Mouse (Mus musculus): ENCODE measurements at regions not wholly inside any gene's neighbourhood (a gene's known extent, or its start where the extent isn't known, plus 50 kb on each side); places are given as distances from the start of the nearest gene placed in this dataset.

GRCm38 (mm10) chr13:84345791-84346511, 123.9 kb downstream of the Tmem161b start:
- ATAC-seq (ENCODE audit: low FRiP score), result no peak
- Histone ChIP-seq H3K9ac (replicated peaks) (peak overlapping the region; percentile 50), H3K4me1 (peaks cover 48% of the 10 kb centered on the region), H3K27ac (replicated peaks) (peak overlapping the region; percentile 98), H3K9me3 (replicated peaks) (no peaks in the 10 kb centered on the region), H3K4me3 (replicated peaks) (peak overlapping the region; percentile 25), H3K36me3 (no peaks in the 10 kb centered on the region), H3K27me3 (replicated peaks) (no peaks in the 10 kb centered on the region), H3K4me2 (peak overlapping the region; percentile 76)
- WGBS, result under 1% methylated on average over 30 of the region's 30 CpGs

GRCm38 (mm10) chr13:84346569-84346968, 124.5 kb downstream of the Tmem161b start:
- Histone ChIP-seq H3K4me1 (peaks cover 52% of the 10 kb centered on the region), H3K4me2 (peak overlapping the region; percentile 76)
- 4% methylated on average over 2 of the region's 2 CpGs for WGBS

GRCm38 (mm10) chr13:84347181-84347913, 125.3 kb downstream of the Tmem161b start:
- H3K9ac ChIP-seq (replicated peaks), result peak overlapping the region; percentile 41
- WGBS, result 1% methylated on average over 21 of the region's 21 CpGs
- no peaks in the 10 kb centered on the region for H3K36me3 ChIP-seq
- peak overlapping the region; percentile 76 for H3K4me2 ChIP-seq
- peak; percentile 29 for ATAC-seq (ENCODE audit: low FRiP score)
- H3K27ac ChIP-seq (replicated peaks), result peak overlapping the region; percentile 98
- peak overlapping the region; percentile 50 for H3K4me3 ChIP-seq (replicated peaks)
- no peaks in the 10 kb centered on the region for H3K27me3 ChIP-seq (replicated peaks)
- peaks cover 53% of the 10 kb centered on the region for H3K4me1 ChIP-seq
- H3K9me3 ChIP-seq (replicated peaks), result no peaks in the 10 kb centered on the region

More at GRCm38 (mm10) chr13:84346569-84346968, 124.5 kb downstream of the Tmem161b start:
- Histone ChIP-seq H3K9ac (replicated peaks) (peak overlapping the region; percentile 50), H3K27me3 (replicated peaks) (no peaks in the 10 kb centered on the region), H3K27ac (replicated peaks) (peak overlapping the region; percentile 98), H3K4me3 (replicated peaks) (peak overlapping the region; percentile 25), H3K9me3 (replicated peaks) (no peaks in the 10 kb centered on the region), H3K36me3 (no peaks in the 10 kb centered on the region)
- no peak for ATAC-seq (ENCODE audit: low FRiP score)

- Histone ChIP-seq H3K36me3 (no peaks in the 10 kb centered on the region), H3K4me3 (replicated peaks) (peak overlapping the region; percentile 50), H3K27ac (replicated peaks) (peak overlapping the region; percentile 98), H3K4me1 (peaks cover 53% of the 10 kb centered on the region), H3K9ac (replicated peaks) (peak overlapping the region; percentile 70), H3K9me3 (replicated peaks) (no peaks in the 10 kb centered on the region), H3K27me3 (replicated peaks) (no peaks in the 10 kb centered on the region), H3K4me2 (peak overlapping the region; percentile 76)
- ATAC-seq (ENCODE audit: low FRiP score), result peak; percentile 95
- WGBS, result under 1% methylated on average over 34 of the region's 34 CpGs
Observed at GRCm38 (mm10) chr13:84347914-84348700, 126.0 kb downstream of the Tmem161b start.

- peak overlapping the region; percentile 70 for H3K9ac ChIP-seq (replicated peaks)
Observed at GRCm38 (mm10) chr13:84348701-84348975, 126.5 kb downstream of the Tmem161b start.

GRCm38 (mm10) chr13:84349001-84349720, 127.1 kb downstream of the Tmem161b start:
- H3K4me1 ChIP-seq, result peaks cover 44% of the 10 kb centered on the region
- H3K9me3 ChIP-seq (replicated peaks), result no peaks in the 10 kb centered on the region
- peak overlapping the region; percentile 70 for H3K9ac ChIP-seq (replicated peaks)
- H3K27ac ChIP-seq (replicated peaks), result peak overlapping the region; percentile 98
- WGBS, result under 1% methylated on average over 23 of the region's 23 CpGs
- H3K27me3 ChIP-seq (replicated peaks), result no peaks in the 10 kb centered on the region
- H3K4me2 ChIP-seq, result peak overlapping the region; percentile 76
- peak overlapping the region; percentile 50 for H3K4me3 ChIP-seq (replicated peaks)
- H3K36me3 ChIP-seq, result no peaks in the 10 kb centered on the region
- peak; percentile 32; the same call in 1 of the 2 replicates for ATAC-seq (ENCODE audit: low FRiP score)

More at GRCm38 (mm10) chr13:84348701-84348975, 126.5 kb downstream of the Tmem161b start:
- H3K36me3 ChIP-seq, result no peaks in the 10 kb centered on the region
- no peaks in the 10 kb centered on the region for H3K27me3 ChIP-seq (replicated peaks)
- H3K9me3 ChIP-seq (replicated peaks), result no peaks in the 10 kb centered on the region
- H3K4me2 ChIP-seq, result peak overlapping the region; percentile 76
- ATAC-seq (ENCODE audit: low FRiP score), result peak; percentile 8
- H3K4me3 ChIP-seq (replicated peaks), result peak overlapping the region; percentile 50
- peaks cover 48% of the 10 kb centered on the region for H3K4me1 ChIP-seq
- H3K27ac ChIP-seq (replicated peaks), result peak overlapping the region; percentile 98
- WGBS, result 0% methylated on average over 9 of the region's 9 CpGs

GRCm38 (mm10) chr13:84349721-84350040, 127.6 kb downstream of the Tmem161b start:
- WGBS, result 11% methylated on average over 4 of the region's 4 CpGs
- peaks cover 41% of the 10 kb centered on the region for H3K4me1 ChIP-seq
- H3K27me3 ChIP-seq (replicated peaks), result no peaks in the 10 kb centered on the region
- H3K9me3 ChIP-seq (replicated peaks), result no peaks in the 10 kb centered on the region
- H3K9ac ChIP-seq (replicated peaks), result peak overlapping the region; percentile 70
- peak overlapping the region; percentile 50 for H3K4me3 ChIP-seq (replicated peaks)
- H3K36me3 ChIP-seq, result no peaks in the 10 kb centered on the region
- ATAC-seq (ENCODE audit: low FRiP score), result no peak
- peak overlapping the region; percentile 76 for H3K4me2 ChIP-seq
- H3K27ac ChIP-seq (replicated peaks), result peak overlapping the region; percentile 98

- Histone ChIP-seq H3K4me3 (replicated peaks) (no peak overlapping the region), H3K4me1 (peaks cover 33% of the 10 kb centered on the region), H3K9me3 (replicated peaks) (no peaks in the 10 kb centered on the region), H3K36me3 (no peaks in the 10 kb centered on the region), H3K27me3 (replicated peaks) (no peaks in the 10 kb centered on the region), H3K27ac (replicated peaks) (peak overlapping the region; percentile 98), H3K9ac (replicated peaks) (no peak overlapping the region), H3K4me2 (peak overlapping the region; percentile 76)
- 26% methylated on average over 5 of the region's 5 CpGs for WGBS
- ATAC-seq (ENCODE audit: low FRiP score), result no peak
Observed at GRCm38 (mm10) chr13:84350791-84351190, 128.7 kb downstream of the Tmem161b start.

- no peak overlapping the region; the same call in 1 of the 2 replicates for H3K27ac ChIP-seq (replicated peaks)
- H3K27me3 ChIP-seq (replicated peaks), result no peaks in the 10 kb centered on the region
- peaks cover 8% of the 10 kb centered on the region for H3K4me1 ChIP-seq
- WGBS, result 21% methylated on average over 2 of the region's 2 CpGs
- H3K4me2 ChIP-seq, result no peak overlapping the region
- no peaks in the 10 kb centered on the region for H3K9me3 ChIP-seq (replicated peaks)
- no peak for ATAC-seq (ENCODE audit: low FRiP score)
- no peaks in the 10 kb centered on the region for H3K36me3 ChIP-seq
- no peak overlapping the region for H3K9ac ChIP-seq (replicated peaks)
- H3K4me3 ChIP-seq (replicated peaks), result no peak overlapping the region
Observed at GRCm38 (mm10) chr13:84356455-84356854, 134.4 kb downstream of the Tmem161b start.

- no peak overlapping the region for H3K27ac ChIP-seq (replicated peaks)
- 94% methylated on average over 2 of the region's 2 CpGs for WGBS
- H3K4me3 ChIP-seq (replicated peaks), result no peak overlapping the region
- H3K4me1 ChIP-seq, result peaks cover 6% of the 10 kb centered on the region; the same call in 1 of the 2 replicates
- no peaks in the 10 kb centered on the region for H3K36me3 ChIP-seq
- H3K27me3 ChIP-seq (replicated peaks), result no peaks in the 10 kb centered on the region
- no peaks in the 10 kb centered on the region for H3K9me3 ChIP-seq (replicated peaks)
- H3K9ac ChIP-seq (replicated peaks), result no peak overlapping the region
- ATAC-seq (ENCODE audit: low FRiP score), result no peak
- H3K4me2 ChIP-seq, result no peak overlapping the region
Observed at GRCm38 (mm10) chr13:84360536-84360935, 138.4 kb downstream of the Tmem161b start.

- ATAC-seq (ENCODE audit: low FRiP score), result no peak
- H3K9me3 ChIP-seq (replicated peaks), result 0 out of 2 replicates have a peak, but pooled peaks cover 5% of the 10 kb centered on the region
- no peaks in the 10 kb centered on the region for H3K27me3 ChIP-seq (replicated peaks)
- no peak overlapping the region for H3K4me2 ChIP-seq
- no peak overlapping the region for H3K4me3 ChIP-seq (replicated peaks)
- H3K27ac ChIP-seq (replicated peaks), result no peak overlapping the region
- H3K36me3 ChIP-seq, result no peaks in the 10 kb centered on the region
- WGBS, result 93% methylated on average over 4 of the region's 4 CpGs
- H3K9ac ChIP-seq (replicated peaks), result no peak overlapping the region
- no peaks in the 10 kb centered on the region for H3K4me1 ChIP-seq
Observed at GRCm38 (mm10) chr13:84364069-84364468, 142.0 kb downstream of the Tmem161b start.

Measured in neural tube, embryonic 15.5 days (tissue).